Mouse (Mus musculus): ENCODE data around the gene Pak2. TPM values are rescaled to one million over a fixed set of nuclear protein-coding genes. Genes with fewer than 3 reads are reported as not detected.

Gene Pak2
- total RNA-seq, 2 experiments from 2014 or later: 34.6 to 38.0 TPM

GRCm38 (mm10) chr16:32002509-32003477 is 76.3 kb downstream of the Pak2 start, which contains the start of gene Senp5:
Gene Senp5, minus strand, starts transcription at chr16:32003287.
- DNase-seq (ENCODE audit: low spot score in 2 of 2): peak; percentile 84 to 88

- DNase-seq (ENCODE audit: low spot score in 2 of 2): no peak
These were observed 82.8 kb downstream of the Pak2 start for GRCm38 (mm10) chr16:31996371-31996770.

- no peak for DNase-seq (ENCODE audit: low spot score in 2 of 2)
These were observed 85.2 kb downstream of the Pak2 start for GRCm38 (mm10) chr16:31993946-31994345.

- DNase-seq (ENCODE audit: low spot score in 2 of 2): no peak
These were observed 85.9 kb downstream of the Pak2 start for GRCm38 (mm10) chr16:31993195-31993594.

- no peak for DNase-seq (ENCODE audit: low spot score in 2 of 2)
These were observed 87.1 kb downstream of the Pak2 start for GRCm38 (mm10) chr16:31992039-31992438.

DNA sequence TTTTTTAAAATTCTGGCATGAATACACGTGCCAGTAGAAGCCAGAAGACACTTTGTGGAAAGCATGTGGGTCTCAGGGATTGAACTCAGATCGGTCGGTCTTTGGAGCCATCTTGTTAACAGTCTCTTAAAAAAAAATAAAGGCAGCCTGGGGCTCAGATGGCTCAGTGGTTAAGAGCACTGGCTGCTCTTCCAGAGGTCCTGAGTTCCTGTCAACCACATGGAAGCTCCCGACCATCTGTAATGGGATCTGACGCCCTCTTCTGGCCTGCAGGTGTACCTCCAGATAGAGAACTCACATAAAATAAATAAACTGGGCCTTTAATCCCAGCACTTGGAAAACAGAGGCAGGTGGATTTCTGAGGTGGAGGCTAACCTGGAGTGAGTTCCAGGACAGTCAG is 98.2 kb downstream of the Pak2 start:
- DNase-seq (ENCODE audit: low spot score in 2 of 2): no peak

GRCm38 (mm10) chr16:31979501-31979900 is 99.6 kb downstream of the Pak2 start:
- DNase-seq (ENCODE audit: low spot score in 2 of 2): no peak

- no peak for DNase-seq (ENCODE audit: low spot score in 2 of 2)
These were observed 103.9 kb downstream of the Pak2 start for GRCm38 (mm10) chr16:31975258-31975657.

Small RNA genes within 50 kb of the gene (microRNA-seq; reads per million reads assigned to microRNA genes)
- gene Gm26269: 0 reads per million in 2 experiments

Other genes starting within 250 kb of the Pak2 start
- gene Meltf, start 200.5 kb downstream of the Pak2 start, total RNA-seq (2021): under 1 TPM; 0.18 to 0.36 TPM
- 1 to 10 TPM; 6.9 to 7.0 TPM for gene Pigz, start 145.5 kb downstream of the Pak2 start, total RNA-seq (2021)
- gene 0610012G03Rik, start 130.8 kb downstream of the Pak2 start, total RNA-seq (2021): 10 to 100 TPM; 53.6 to 55.9 TPM
- 10 to 100 TPM; 49.1 to 57.3 TPM for gene Ncbp2, start 130.8 kb downstream of the Pak2 start, total RNA-seq (2021)
- gene Senp5, start 76.1 kb downstream of the Pak2 start, total RNA-seq (2021): 10 to 100 TPM; 41.5 to 42.7 TPM
- 10 to 100 TPM; 31.6 to 36.3 TPM for gene Pigx, start 20.4 kb upstream of the Pak2 start, total RNA-seq (2021)
- 10 to 100 TPM; 58.9 to 62.3 TPM for gene Cep19, start 20.5 kb upstream of the Pak2 start, total RNA-seq (2021)
- gene Nrros, start 86.3 kb upstream of the Pak2 start, total RNA-seq (2021): 1 to 10 TPM; 7.6 to 8.8 TPM
- not detected for gene Bex6, start 100.5 kb upstream of the Pak2 start, total RNA-seq (2021)
- gene Fbxo45, start 167.8 kb upstream of the Pak2 start, total RNA-seq (2021): 10 to 100 TPM; 40.0 to 40.2 TPM
- gene Wdr53, start 167.9 kb upstream of the Pak2 start, total RNA-seq (2021): 10 to 100 TPM; 11.9 to 14.3 TPM
- gene Smco1, start 192.1 kb upstream of the Pak2 start, total RNA-seq (2021): under 1 TPM in 1 of 2 experiments, not detected in 1; 0.25 TPM
- 10 to 100 TPM; 27.2 to 27.5 TPM for gene Rnf168, start 198.1 kb upstream of the Pak2 start, total RNA-seq (2021)